Mouse (Mus musculus): ENCODE results near the gene Pfdn4. TPM values are rescaled to one million over a fixed set of nuclear protein-coding genes. Genes with fewer than 3 reads are reported as not detected.

Gene Pfdn4
- polyA plus RNA-seq, 1 experiment from 2014 or later: 61.8 TPM

- no peak overlapping the region for H3K27ac ChIP-seq (replicated peaks)
- H3K4me2 ChIP-seq (replicated peaks; ENCODE audit: low read depth): no peak overlapping the region
- DNase-seq (ENCODE audit: low spot score) (no peak), ATAC-seq (ENCODE audit: low FRiP score, low TSS enrichment) (no peak)
- TF ChIP-seq EP300 (optimal IDR thresholded peaks at IDR 0.05) (no peak), CTCF (IDR thresholded peaks at IDR 0.05; ENCODE audit: low read depth) (no peak)
- H3K36me3 ChIP-seq (ENCODE audit: control insufficient read depth, insufficient read depth, low read length): no peaks in the 10 kb centered on the region
- 94% methylated on average over 11 of the region's 11 CpGs for WGBS
- H3K27me3 ChIP-seq (ENCODE audit: control insufficient read depth, insufficient read depth, low read length): no peaks in the 10 kb centered on the region
- H3K9me3 ChIP-seq (ENCODE audit: control insufficient read depth, low read length): no peaks in the 10 kb centered on the region
- H3K9ac ChIP-seq (ENCODE audit: low read length): no peak overlapping the region
- no peak overlapping the region for H3K4me3 ChIP-seq (ENCODE audit: low read depth, low read length)
- H3K4me1 ChIP-seq (replicated peaks; ENCODE audit: control insufficient read depth, insufficient read depth): no peaks in the 10 kb centered on the region
These were observed 38.6 kb downstream of the Pfdn4 start for GRCm38 (mm10) chr2:170534803-170535174.

- ATAC-seq (ENCODE audit: low FRiP score, low TSS enrichment): no peak
- no peaks in the 10 kb centered on the region for H3K36me3 ChIP-seq (ENCODE audit: control insufficient read depth, insufficient read depth, low read length)
- no peaks in the 10 kb centered on the region for H3K9me3 ChIP-seq (ENCODE audit: control insufficient read depth, low read length)
- H3K4me3 ChIP-seq (ENCODE audit: low read depth, low read length): no peak overlapping the region
- no peaks in the 10 kb centered on the region for H3K4me1 ChIP-seq (replicated peaks; ENCODE audit: control insufficient read depth, insufficient read depth)
- no peak for DNase-seq (ENCODE audit: low spot score)
- no peaks in the 10 kb centered on the region for H3K27me3 ChIP-seq (ENCODE audit: control insufficient read depth, insufficient read depth, low read length)
- H3K9ac ChIP-seq (ENCODE audit: low read length): no peak overlapping the region
- H3K4me2 ChIP-seq (replicated peaks; ENCODE audit: low read depth): no peak overlapping the region
- TF ChIP-seq CTCF (IDR thresholded peaks at IDR 0.05; ENCODE audit: low read depth) (no peak), EP300 (optimal IDR thresholded peaks at IDR 0.05) (no peak)
- H3K27ac ChIP-seq (replicated peaks): no peak overlapping the region
These were observed 39.6 kb downstream of the Pfdn4 start for GRCm38 (mm10) chr2:170535841-170536240.

GRCm38 (mm10) chr2:170539211-170539610 lies 43.0 kb downstream of the Pfdn4 start:
- TF ChIP-seq EP300 (optimal IDR thresholded peaks at IDR 0.05) (no peak), CTCF (IDR thresholded peaks at IDR 0.05; ENCODE audit: low read depth) (no peak)
- Histone ChIP-seq H3K4me1 (replicated peaks; ENCODE audit: control insufficient read depth, insufficient read depth) (no peaks in the 10 kb centered on the region), H3K4me3 (ENCODE audit: low read depth, low read length) (no peak overlapping the region), H3K9me3 (ENCODE audit: control insufficient read depth, low read length) (no peaks in the 10 kb centered on the region), H3K36me3 (ENCODE audit: control insufficient read depth, insufficient read depth, low read length) (no peaks in the 10 kb centered on the region), H3K27ac (replicated peaks) (no peak overlapping the region), H3K4me2 (replicated peaks; ENCODE audit: low read depth) (no peak overlapping the region), H3K27me3 (ENCODE audit: control insufficient read depth, insufficient read depth, low read length) (no peaks in the 10 kb centered on the region), H3K9ac (ENCODE audit: low read length) (no peak overlapping the region)
- 86% methylated on average over 9 of the region's 9 CpGs for WGBS
- no peak for DNase-seq (ENCODE audit: low spot score)
- ATAC-seq (ENCODE audit: low FRiP score, low TSS enrichment): no peak

- Histone ChIP-seq H3K4me3 (ENCODE audit: low read depth, low read length) (no peak overlapping the region), H3K36me3 (ENCODE audit: control insufficient read depth, insufficient read depth, low read length) (no peaks in the 10 kb centered on the region), H3K9ac (ENCODE audit: low read length) (no peak overlapping the region), H3K27ac (replicated peaks) (no peak overlapping the region), H3K27me3 (ENCODE audit: control insufficient read depth, insufficient read depth, low read length) (no peaks in the 10 kb centered on the region), H3K9me3 (ENCODE audit: control insufficient read depth, low read length) (no peaks in the 10 kb centered on the region), H3K4me2 (replicated peaks; ENCODE audit: low read depth) (no peak overlapping the region), H3K4me1 (replicated peaks; ENCODE audit: control insufficient read depth, insufficient read depth) (no peaks in the 10 kb centered on the region)
- no peak for TF ChIP-seq EP300 (optimal IDR thresholded peaks at IDR 0.05)
- no peak for TF ChIP-seq CTCF (IDR thresholded peaks at IDR 0.05; ENCODE audit: low read depth)
- ATAC-seq (ENCODE audit: low FRiP score, low TSS enrichment) (no peak), DNase-seq (ENCODE audit: low spot score) (no peak)
- WGBS: 54% methylated on average over 5 of the region's 5 CpGs
These were observed 47.4 kb downstream of the Pfdn4 start for GRCm38 (mm10) chr2:170543625-170544024.

GRCm38 (mm10) chr2:170544159-170544558 lies 47.9 kb downstream of the Pfdn4 start:
- TF ChIP-seq CTCF (IDR thresholded peaks at IDR 0.05; ENCODE audit: low read depth) (no peak), EP300 (optimal IDR thresholded peaks at IDR 0.05) (no peak)
- Histone ChIP-seq H3K4me2 (replicated peaks; ENCODE audit: low read depth) (no peak overlapping the region), H3K9ac (ENCODE audit: low read length) (no peak overlapping the region), H3K4me1 (replicated peaks; ENCODE audit: control insufficient read depth, insufficient read depth) (no peaks in the 10 kb centered on the region), H3K4me3 (ENCODE audit: low read depth, low read length) (no peak overlapping the region), H3K27ac (replicated peaks) (no peak overlapping the region), H3K27me3 (ENCODE audit: control insufficient read depth, insufficient read depth, low read length) (no peaks in the 10 kb centered on the region), H3K9me3 (ENCODE audit: control insufficient read depth, low read length) (no peaks in the 10 kb centered on the region), H3K36me3 (ENCODE audit: control insufficient read depth, insufficient read depth, low read length) (no peaks in the 10 kb centered on the region)
- 76% methylated on average over 3 of the region's 3 CpGs for WGBS
- ATAC-seq (ENCODE audit: low FRiP score, low TSS enrichment) (no peak), DNase-seq (ENCODE audit: low spot score) (no peak)

GRCm38 (mm10) chr2:170544950-170545349 lies 48.7 kb downstream of the Pfdn4 start:
- ATAC-seq (ENCODE audit: low FRiP score, low TSS enrichment) (no peak), DNase-seq (ENCODE audit: low spot score) (no peak)
- Histone ChIP-seq H3K36me3 (ENCODE audit: control insufficient read depth, insufficient read depth, low read length) (no peaks in the 10 kb centered on the region), H3K9ac (ENCODE audit: low read length) (no peak overlapping the region), H3K9me3 (ENCODE audit: control insufficient read depth, low read length) (no peaks in the 10 kb centered on the region), H3K27me3 (ENCODE audit: control insufficient read depth, insufficient read depth, low read length) (no peaks in the 10 kb centered on the region), H3K4me2 (replicated peaks; ENCODE audit: low read depth) (no peak overlapping the region), H3K4me3 (ENCODE audit: low read depth, low read length) (no peak overlapping the region), H3K4me1 (replicated peaks; ENCODE audit: control insufficient read depth, insufficient read depth) (no peaks in the 10 kb centered on the region), H3K27ac (replicated peaks) (no peak overlapping the region)
- no peak for TF ChIP-seq EP300 (optimal IDR thresholded peaks at IDR 0.05)
- no peak for TF ChIP-seq CTCF (IDR thresholded peaks at IDR 0.05; ENCODE audit: low read depth)
- 52% methylated on average over 7 of the region's 7 CpGs for WGBS
